Mouse (Mus musculus) embryonic facial prominence, embryonic 13.5 days (tissue): ENCODE results near the gene Pigw. TPM values are rescaled to one million over a fixed set of nuclear protein-coding genes. Genes with fewer than 3 reads are reported as not detected.
A peak's percentile ranks its signal among the peaks of the same experiment; 100 is the strongest.

Experiments used
- ATAC-seq: fragments of 200-750 bp; cut with Nextera tagmentation; 2 replicates; pipeline ENCODE4 v1.8.0; 2017; ENCODE audit warnings: low read depth; ENCODE audit not compliant: insufficient number of reproducible peaks, insufficient read depth, low FRiP score, low TSS enrichment
- H3K27ac ChIP-seq: fragments of 300-500 bp; sonication (generic); 2 replicates; pipeline ENCODE4 v1.5.1; 2015; ENCODE audit warnings: moderate library complexity, mild to moderate bottlenecking, inconsistent platforms
- H3K27me3 ChIP-seq: fragments of 300-500 bp; sonication (generic); 2 replicates; pipeline ENCODE4 v1.6.1; 2015; ENCODE audit warnings: mild to moderate bottlenecking, inconsistent platforms
- H3K36me3 ChIP-seq: fragments of 300-500 bp; sonication (generic); 2 replicates; pipeline ENCODE4 v1.6.1; 2015; ENCODE audit warnings: mild to moderate bottlenecking, inconsistent platforms
- H3K4me1 ChIP-seq: fragments of 300-500 bp; sonication (generic); 2 replicates; pipeline ENCODE4 v1.6.1; 2015; ENCODE audit warnings: inconsistent platforms
- H3K4me2 ChIP-seq: fragments of 300-500 bp; sonication (generic); 2 replicates; pipeline ENCODE4 v1.6.1; 2015; ENCODE audit warnings: moderate library complexity, mild to moderate bottlenecking, inconsistent platforms
- H3K4me3 ChIP-seq: fragments of 300-500 bp; sonication (generic); 2 replicates; pipeline ENCODE4 v1.5.1; 2015; ENCODE audit warnings: mild to moderate bottlenecking, inconsistent platforms
- H3K9ac ChIP-seq: fragments of 300-500 bp; sonication (generic); 2 replicates; pipeline ENCODE4 v1.6.1; 2015; ENCODE audit warnings: mild to moderate bottlenecking, inconsistent platforms
- H3K9me3 ChIP-seq: fragments of 300-500 bp; sonication (generic); 2 replicates; pipeline ENCODE4 v1.6.1; 2016; ENCODE audit warnings: inconsistent platforms
- WGBS: fragments of 180-500 bp; shearing (Covaris S2); methylation state at CpG from one replicate; pipeline ENCODE4 v1.1.7; 2015; ENCODE audit warnings: mixed read lengths; 5-methylcytosine and 5-hydroxymethylcytosine counted together
- polyA plus RNA-seq: library from polyadenylated mRNA; unstranded; fragments of >200 nt; fragmentation: Nextera tagmentation; extraction: Ambion mirVana; gene quantifications from 2 replicates; pipeline ENCODE4 v1.2.1, GENCODE M21; 2015

The Pigw gene
- 1.5 and 2.3 TPM in 2 replicates for polyA plus RNA-seq

GRCm38 (mm10) chr11:84879772-84880464 lies at the start of gene Pigw, which contains the start of gene Myo19:
Gene Pigw, minus strand, starts transcription at chr11:84880285.
Gene Myo19, plus strand, starts transcription at chr11:84880148.
- H3K4me2 ChIP-seq: peak within 1 kb of the TSS; percentile 94
- under 1% methylated on average over 79 of the region's 81 CpGs for WGBS
- H3K27ac ChIP-seq: peak within 1 kb of the TSS; percentile 93
- peaks cover 27% of the 10 kb centered on the region for H3K36me3 ChIP-seq
- H3K27me3 ChIP-seq: no peaks in the 10 kb centered on the region
- H3K4me1 ChIP-seq: peaks cover 14% of the 10 kb centered on the region
- peak within 1 kb of the TSS; percentile 84 for H3K4me3 ChIP-seq
- no peaks in the 10 kb centered on the region for H3K9me3 ChIP-seq
- peak within 1 kb of the TSS; percentile 86 for H3K9ac ChIP-seq
- ATAC-seq: peak; percentile 92

GRCm38 (mm10) chr11:84920981-84921380 lies 40.9 kb upstream of the Pigw start:
- Histone ChIP-seq H3K4me2 (no peak overlapping the region), H3K27me3 (no peaks in the 10 kb centered on the region), H3K9ac (no peak overlapping the region), H3K9me3 (no peaks in the 10 kb centered on the region), H3K27ac (no peak overlapping the region), H3K36me3 (no peaks in the 10 kb centered on the region), H3K4me1 (peaks cover 11% of the 10 kb centered on the region; the same call in 1 of the 2 replicates), H3K4me3 (no peak overlapping the region)
- no peak for ATAC-seq
- 80% methylated on average over 8 of the region's 8 CpGs for WGBS

DNA sequence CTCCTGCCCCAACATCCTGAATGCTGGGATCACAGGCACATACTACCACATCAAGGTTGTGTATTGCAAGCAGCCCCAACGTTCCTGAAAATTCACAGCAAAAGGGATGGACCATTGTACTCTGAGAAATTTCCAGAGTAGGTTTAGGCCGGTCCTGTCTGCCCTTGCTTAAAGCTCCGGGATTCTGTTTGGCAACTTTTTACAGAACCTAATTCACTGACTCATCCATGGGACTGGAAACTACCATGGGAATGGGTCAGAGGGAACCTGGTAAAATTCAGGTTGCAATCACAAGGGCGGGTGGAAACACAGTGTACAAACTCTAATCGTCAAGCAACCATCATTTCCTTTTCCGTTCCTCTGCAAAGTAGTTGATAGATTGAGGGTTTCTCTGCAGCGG lies 39.9 kb upstream of the Pigw start:
- no peaks in the 10 kb centered on the region for H3K36me3 ChIP-seq
- 76% methylated on average over 7 of the region's 7 CpGs for WGBS

GRCm38 (mm10) chr11:84919276-84919675 lies 39.2 kb upstream of the Pigw start:
- Histone ChIP-seq H3K36me3 (peaks cover 4% of the 10 kb centered on the region; the same call in 1 of the 2 replicates), H3K9ac (no peak overlapping the region), H3K4me1 (peaks cover 24% of the 10 kb centered on the region), H3K4me2 (no peak overlapping the region), H3K27ac (no peak overlapping the region), H3K27me3 (no peaks in the 10 kb centered on the region), H3K9me3 (no peaks in the 10 kb centered on the region), H3K4me3 (no peak overlapping the region)
- ATAC-seq: no peak
- WGBS: 34% methylated on average over 3 of the region's 3 CpGs

More for the DNA sequence above, 39.9 kb upstream of the Pigw start:
- H3K9ac ChIP-seq: no peak overlapping the region
- no peak overlapping the region for H3K27ac ChIP-seq
- no peaks in the 10 kb centered on the region for H3K9me3 ChIP-seq
- no peak overlapping the region for H3K4me2 ChIP-seq
- no peaks in the 10 kb centered on the region for H3K27me3 ChIP-seq
- no peak for ATAC-seq
- no peak overlapping the region for H3K4me3 ChIP-seq
- peaks cover 17% of the 10 kb centered on the region for H3K4me1 ChIP-seq

GRCm38 (mm10) chr11:84918425-84918824 lies 38.3 kb upstream of the Pigw start:
- H3K27ac ChIP-seq: no peak overlapping the region
- peaks cover 26% of the 10 kb centered on the region for H3K4me1 ChIP-seq
- H3K4me2 ChIP-seq: peak overlapping the region; percentile 52
- H3K4me3 ChIP-seq: no peak overlapping the region
- H3K27me3 ChIP-seq: no peaks in the 10 kb centered on the region
- H3K36me3 ChIP-seq: peaks cover 11% of the 10 kb centered on the region
- H3K9me3 ChIP-seq: no peaks in the 10 kb centered on the region
- H3K9ac ChIP-seq: peak overlapping the region; percentile 58
- 4% methylated on average over 16 of the region's 16 CpGs for WGBS
- no peak; the same call in 1 of the 2 replicates for ATAC-seq

DNA sequence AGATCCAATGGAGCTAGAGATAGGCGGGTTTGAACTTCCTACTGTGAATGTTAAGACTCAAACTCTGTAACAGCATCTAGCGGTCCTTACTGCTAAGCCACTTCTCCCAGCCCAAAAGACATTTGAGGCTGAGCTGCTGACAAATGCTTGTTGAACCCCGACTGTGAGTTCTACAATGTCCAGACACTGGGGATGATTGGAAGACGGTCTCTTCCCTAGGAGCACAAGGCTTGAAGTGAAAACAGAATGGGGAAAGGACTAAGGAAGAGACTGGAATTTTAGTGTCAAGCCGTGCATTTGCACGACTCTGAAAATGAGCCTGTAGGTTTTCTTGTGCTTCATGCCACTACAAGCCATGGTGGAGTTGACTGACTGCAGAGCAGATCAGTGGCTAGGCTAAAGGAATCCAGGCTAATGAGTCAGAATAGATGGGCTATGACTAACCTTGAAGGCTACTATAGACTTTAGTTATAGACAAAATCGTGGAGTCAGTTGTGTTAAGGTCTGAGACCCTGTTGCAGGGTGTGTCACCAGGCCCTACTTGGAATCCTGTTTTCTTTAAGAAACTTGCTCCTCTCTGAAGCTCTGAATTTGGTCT lies 36.7 kb upstream of the Pigw start:
- Histone ChIP-seq H3K9ac (peak overlapping the region; percentile 84), H3K4me1 (peaks cover 26% of the 10 kb centered on the region), H3K4me3 (peak overlapping the region; percentile 70), H3K9me3 (no peaks in the 10 kb centered on the region), H3K36me3 (peaks cover 25% of the 10 kb centered on the region), H3K27me3 (no peaks in the 10 kb centered on the region), H3K27ac (no peak overlapping the region), H3K4me2 (peak overlapping the region; percentile 77)
- ATAC-seq: no peak
- WGBS: 60% methylated on average over 7 of the region's 7 CpGs

DNA sequence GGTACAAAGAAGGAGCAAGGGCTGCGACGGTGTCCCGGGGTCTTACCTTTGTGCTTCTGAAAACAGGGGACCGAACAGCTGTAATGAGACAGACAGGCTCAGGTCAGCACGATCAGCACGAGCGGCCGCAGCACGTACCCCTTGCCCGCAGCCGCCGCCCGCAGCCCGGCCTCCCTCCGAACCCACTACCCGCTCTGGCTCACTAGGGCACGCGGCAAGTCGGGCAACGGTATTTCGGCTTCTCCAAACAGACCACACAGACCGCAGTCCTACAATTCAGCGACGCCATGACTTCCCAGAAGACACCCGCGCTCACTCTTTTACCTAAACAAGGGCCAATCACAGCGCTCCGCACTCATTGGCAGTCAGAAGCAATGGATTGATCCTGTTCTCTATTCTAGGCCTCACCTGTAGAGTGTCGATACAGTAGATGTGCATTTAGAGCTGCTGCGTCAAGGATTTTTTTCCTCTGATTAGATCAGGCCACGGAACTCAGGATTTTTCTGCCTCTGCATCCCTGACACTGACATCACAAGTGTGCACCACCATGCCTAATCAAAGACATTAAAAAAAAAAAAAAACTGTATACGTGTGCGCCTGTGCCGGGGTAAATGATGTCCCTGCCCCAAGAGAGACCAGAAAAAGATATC lies 36.1 kb upstream of the Pigw start, which contains the start of gene Znhit3:
Gene Znhit3 (minus strand): TSS at position 314 of the 650 bp plus-strand sequence.
- peak within 1 kb of the TSS; percentile 70 for H3K4me3 ChIP-seq
- H3K27ac ChIP-seq: 0 out of 2 replicates have a peak within 1 kb of the TSS, but pooled peaks have one; percentile 1
- peak within 1 kb of the TSS; percentile 84 for H3K9ac ChIP-seq
- no peaks in the 10 kb centered on the region for H3K9me3 ChIP-seq
- H3K4me2 ChIP-seq: peak within 1 kb of the TSS; percentile 77
- peaks cover 31% of the 10 kb centered on the region for H3K36me3 ChIP-seq
- 3% methylated on average over 34 of the region's 34 CpGs for WGBS
- ATAC-seq: peak; percentile 81; the same call in 1 of the 2 replicates
- H3K4me1 ChIP-seq: peaks cover 26% of the 10 kb centered on the region
- H3K27me3 ChIP-seq: no peaks in the 10 kb centered on the region

DNA sequence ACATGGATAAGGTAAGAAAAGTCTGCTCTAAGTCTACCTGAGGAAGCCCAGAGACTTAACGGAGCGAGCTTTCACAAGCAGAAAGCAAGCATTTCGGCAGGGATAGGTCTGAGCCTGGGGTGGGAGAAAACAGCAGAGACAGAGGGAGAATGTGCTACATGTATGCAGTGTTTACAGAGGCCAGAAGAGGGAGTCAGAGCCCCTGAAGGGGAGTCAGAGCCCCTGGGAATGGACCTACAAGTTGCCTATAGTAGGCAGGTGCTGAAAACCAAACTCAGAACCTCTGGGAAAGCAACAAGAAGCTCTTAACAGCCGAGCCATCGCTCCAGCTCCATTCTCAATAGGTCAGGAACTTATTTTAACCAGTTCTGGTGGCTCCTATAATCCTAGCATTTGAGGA lies 34.6 kb upstream of the Pigw start:
- H3K4me1 ChIP-seq: peaks cover 26% of the 10 kb centered on the region
- 0 out of 2 replicates have a peak overlapping the region, but pooled peaks have one; percentile 2 for H3K4me3 ChIP-seq
- ATAC-seq: no peak
- no peaks in the 10 kb centered on the region for H3K9me3 ChIP-seq
- 83% methylated on average over 5 of the region's 5 CpGs for WGBS
- peak overlapping the region; percentile 77; the same call in 1 of the 2 replicates for H3K4me2 ChIP-seq
- no peaks in the 10 kb centered on the region for H3K27me3 ChIP-seq
- no peak overlapping the region for H3K27ac ChIP-seq
- H3K36me3 ChIP-seq: peaks cover 44% of the 10 kb centered on the region
- no peak overlapping the region for H3K9ac ChIP-seq

DNA sequence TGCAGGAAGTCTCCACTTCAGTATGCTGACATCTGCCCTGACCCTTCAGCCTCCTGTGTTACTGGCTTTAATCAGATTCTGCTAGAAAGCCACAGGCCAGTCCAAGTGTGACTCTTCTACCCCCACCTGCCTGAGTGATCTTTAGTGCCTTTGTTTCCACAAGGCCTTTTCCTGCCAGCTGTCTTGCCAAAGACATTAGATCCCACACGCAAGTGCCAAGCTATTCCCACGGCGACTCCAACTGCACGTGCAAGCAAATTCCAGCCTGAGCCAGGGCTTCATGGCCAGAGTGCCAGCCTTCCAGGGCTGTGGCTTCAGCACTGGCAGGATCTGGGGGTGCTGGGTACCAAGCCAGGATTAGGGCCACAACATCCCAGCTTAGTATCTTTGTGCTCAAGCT lies 30.3 kb upstream of the Pigw start:
- peaks cover 87% of the 10 kb centered on the region for H3K36me3 ChIP-seq
- ATAC-seq: no peak

DNA sequence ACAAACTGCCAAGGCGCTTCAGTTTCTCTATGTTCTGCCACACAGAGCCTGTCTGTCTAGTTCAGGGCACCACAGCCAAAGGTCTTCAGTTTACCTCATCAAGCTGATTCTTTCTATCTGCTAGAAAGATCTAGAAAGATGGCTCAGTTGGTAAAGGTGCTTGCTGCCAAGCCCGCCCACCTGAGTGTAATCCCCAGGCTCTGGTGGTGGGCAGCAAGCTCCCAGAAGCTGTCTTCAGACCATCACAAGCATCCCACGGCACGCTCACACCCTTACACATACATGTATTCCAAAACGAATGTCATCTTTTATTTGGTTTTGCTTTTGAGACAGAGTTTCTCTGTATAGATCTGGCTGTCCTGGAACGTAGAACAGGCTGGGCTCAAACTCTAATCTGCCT lies 28.4 kb upstream of the Pigw start:
- H3K9me3 ChIP-seq: no peaks in the 10 kb centered on the region
- WGBS: 88% methylated on average over 6 of the region's 6 CpGs

More for the DNA sequence above, 30.3 kb upstream of the Pigw start:
- H3K9me3 ChIP-seq: no peaks in the 10 kb centered on the region
- H3K27ac ChIP-seq: no peak overlapping the region
- H3K4me3 ChIP-seq: no peak overlapping the region
- WGBS: 73% methylated on average over 4 of the region's 4 CpGs
- H3K9ac ChIP-seq: no peak overlapping the region
- no peaks in the 10 kb centered on the region for H3K27me3 ChIP-seq
- H3K4me1 ChIP-seq: peaks cover 14% of the 10 kb centered on the region
- no peak overlapping the region for H3K4me2 ChIP-seq

GRCm38 (mm10) chr11:84907081-84907480 lies 27.0 kb upstream of the Pigw start:
- peaks cover 97% of the 10 kb centered on the region for H3K36me3 ChIP-seq
- no peak overlapping the region for H3K4me3 ChIP-seq
- 72% methylated on average over 3 of the region's 3 CpGs for WGBS
- no peaks in the 10 kb centered on the region for H3K9me3 ChIP-seq
- H3K27me3 ChIP-seq: no peaks in the 10 kb centered on the region
- no peak overlapping the region for H3K27ac ChIP-seq
- no peak overlapping the region for H3K9ac ChIP-seq
- no peak for ATAC-seq
- H3K4me1 ChIP-seq: no peaks in the 10 kb centered on the region
- H3K4me2 ChIP-seq: no peak overlapping the region

More for the DNA sequence above, 28.4 kb upstream of the Pigw start:
- ATAC-seq: no peak
- Histone ChIP-seq H3K4me3 (no peak overlapping the region), H3K27me3 (no peaks in the 10 kb centered on the region), H3K36me3 (peaks cover 95% of the 10 kb centered on the region), H3K4me1 (no peaks in the 10 kb centered on the region), H3K4me2 (no peak overlapping the region), H3K27ac (no peak overlapping the region), H3K9ac (no peak overlapping the region)
